Mouse (Mus musculus) intestine, embryonic 16.5 days (tissue): ENCODE results near the gene Tma7. TPM values are rescaled to one million over a fixed set of nuclear protein-coding genes. Genes with fewer than 3 reads are reported as not detected.

Source experiments
- ATAC-seq: fragments of 200-750 bp; cut with Nextera tagmentation; 2 replicates; pipeline ENCODE4 v1.8.0; 2017; ENCODE audit warnings: moderate TSS enrichment, moderate library complexity
- H3K27ac ChIP-seq: fragments of 300-500 bp; sonication (generic); 2 replicates; pipeline ENCODE4 v1.5.1; 2014; ENCODE audit warnings: mild to moderate bottlenecking, low read length
- H3K27me3 ChIP-seq: fragments of 300-500 bp; sonication (generic); replicated peaks from 2 replicates; pipeline ENCODE4 v1.6.1; 2014; ENCODE audit warnings: low read length, control low read depth, mixed read lengths; ENCODE audit not compliant: control insufficient read depth, insufficient read depth
- H3K36me3 ChIP-seq: fragments of 300-500 bp; sonication (generic); 2 replicates; pipeline ENCODE4 v1.6.1; 2014; ENCODE audit warnings: low read length, control low read depth; ENCODE audit not compliant: control insufficient read depth, insufficient read depth
- H3K4me1 ChIP-seq: fragments of 300-500 bp; sonication (generic); 2 replicates; pipeline ENCODE4 v1.6.1; 2014; ENCODE audit warnings: low read length, control low read depth, mixed read lengths; ENCODE audit not compliant: control insufficient read depth, insufficient read depth
- H3K4me2 ChIP-seq: fragments of 300-500 bp; sonication (generic); 2 replicates; pipeline ENCODE4 v1.6.1; 2014; ENCODE audit warnings: low read depth, low read length, control low read depth
- H3K4me3 ChIP-seq: fragments of 300-500 bp; sonication (generic); 2 replicates; pipeline ENCODE4 v1.5.1; 2014; ENCODE audit warnings: mild to moderate bottlenecking, low read length
- H3K9ac ChIP-seq: fragments of 300-500 bp; sonication (generic); 2 replicates; pipeline ENCODE4 v1.6.1; 2014; ENCODE audit warnings: low read depth, low read length
- H3K9me3 ChIP-seq: fragments of 300-500 bp; sonication (generic); 2 replicates; pipeline ENCODE4 v1.6.1; 2016; ENCODE audit warnings: low read length, control low read depth; ENCODE audit not compliant: control insufficient read depth
- WGBS: fragments of 180-500 bp; shearing (Covaris S2); extraction: QIAGEN DNeasy Blood & Tissue Kit; methylation state at CpG from one replicate; pipeline ENCODE4 v1.1.7; 2014; 5-methylcytosine and 5-hydroxymethylcytosine counted together
- polyA plus RNA-seq: library from polyadenylated mRNA; unstranded; fragments of >200 nt; fragmentation: Nextera tagmentation; extraction: Ambion mirVana; gene quantifications from 2 replicates; pipeline ENCODE4 v1.2.1, GENCODE M21; 2015

Gene Tma7
- polyA plus RNA-seq, 1 experiment from 2014 or later = 612 TPM

- no peak for ATAC-seq
- Histone ChIP-seq H3K27ac (no peak overlapping the region), H3K9me3 (no peaks in the 10 kb centered on the region), H3K4me3 (no peak overlapping the region), H3K27me3 (no peaks in the 10 kb centered on the region), H3K4me1 (no peaks in the 10 kb centered on the region), H3K4me2 (no peak overlapping the region), H3K9ac (no peak overlapping the region), H3K36me3 (0 out of 2 replicates have a peak, but pooled peaks cover 5% of the 10 kb centered on the region)
- WGBS = 90% methylated on average over 6 of the region's 6 CpGs
Measured at GRCm38 (mm10) chr9:109120956-109121355, 38.6 kb upstream of the Tma7 start.

GRCm38 (mm10) chr9:109119571-109119970 is 37.2 kb upstream of the Tma7 start:
- H3K9ac ChIP-seq = no peak overlapping the region
- H3K4me2 ChIP-seq = no peak overlapping the region
- peak; percentile 54 for ATAC-seq
- WGBS = 78% methylated on average over 9 of the region's 9 CpGs
- no peak overlapping the region for H3K27ac ChIP-seq
- peaks cover 5% of the 10 kb centered on the region; the same call in 1 of the 2 replicates for H3K36me3 ChIP-seq
- no peaks in the 10 kb centered on the region for H3K9me3 ChIP-seq
- no peaks in the 10 kb centered on the region for H3K27me3 ChIP-seq
- H3K4me1 ChIP-seq = no peaks in the 10 kb centered on the region
- no peak overlapping the region for H3K4me3 ChIP-seq

- H3K4me2 ChIP-seq = no peak overlapping the region
- H3K27ac ChIP-seq = no peak overlapping the region
- H3K4me1 ChIP-seq = no peaks in the 10 kb centered on the region
- peaks cover 5% of the 10 kb centered on the region; the same call in 1 of the 2 replicates for H3K36me3 ChIP-seq
- H3K9ac ChIP-seq = no peak overlapping the region
- ATAC-seq = no peak
- H3K4me3 ChIP-seq = no peak overlapping the region
- 82% methylated on average over 4 of the region's 4 CpGs for WGBS
- H3K9me3 ChIP-seq = no peaks in the 10 kb centered on the region
- no peaks in the 10 kb centered on the region for H3K27me3 ChIP-seq
Measured at GRCm38 (mm10) chr9:109118106-109118505, 35.7 kb upstream of the Tma7 start.

- Histone ChIP-seq H3K4me1 (no peaks in the 10 kb centered on the region), H3K9ac (no peak overlapping the region), H3K36me3 (peaks cover 8% of the 10 kb centered on the region; the same call in 1 of the 2 replicates), H3K4me2 (no peak overlapping the region), H3K9me3 (no peaks in the 10 kb centered on the region), H3K4me3 (no peak overlapping the region), H3K27me3 (no peaks in the 10 kb centered on the region), H3K27ac (no peak overlapping the region)
- 90% methylated on average over 10 of the region's 10 CpGs for WGBS
- no peak for ATAC-seq
Measured at GRCm38 (mm10) chr9:109116205-109116604, 33.8 kb upstream of the Tma7 start.

GRCm38 (mm10) chr9:109114871-109115270 is 32.5 kb upstream of the Tma7 start:
- H3K4me1 ChIP-seq = no peaks in the 10 kb centered on the region
- no peaks in the 10 kb centered on the region for H3K9me3 ChIP-seq
- no peaks in the 10 kb centered on the region for H3K27me3 ChIP-seq
- no peak overlapping the region for H3K4me2 ChIP-seq
- WGBS = 87% methylated on average over 7 of the region's 7 CpGs
- H3K36me3 ChIP-seq = peaks cover 8% of the 10 kb centered on the region; the same call in 1 of the 2 replicates
- H3K4me3 ChIP-seq = no peak overlapping the region
- H3K27ac ChIP-seq = no peak overlapping the region
- H3K9ac ChIP-seq = no peak overlapping the region
- ATAC-seq = no peak

- no peak for ATAC-seq
- Histone ChIP-seq H3K4me3 (no peak overlapping the region), H3K27me3 (no peaks in the 10 kb centered on the region), H3K4me1 (no peaks in the 10 kb centered on the region), H3K9ac (no peak overlapping the region), H3K36me3 (peaks cover 8% of the 10 kb centered on the region; the same call in 1 of the 2 replicates), H3K9me3 (no peaks in the 10 kb centered on the region), H3K4me2 (no peak overlapping the region), H3K27ac (no peak overlapping the region)
- 92% methylated on average over 11 of the region's 11 CpGs for WGBS
Measured at GRCm38 (mm10) chr9:109114276-109114675, 31.9 kb upstream of the Tma7 start.

GRCm38 (mm10) chr9:109113331-109113730 is 30.9 kb upstream of the Tma7 start:
- H3K4me2 ChIP-seq = no peak overlapping the region
- no peak for ATAC-seq
- 89% methylated on average over 8 of the region's 8 CpGs for WGBS

GRCm38 (mm10) chr9:109111591-109111990 is 29.2 kb upstream of the Tma7 start:
- H3K9ac ChIP-seq = no peak overlapping the region
- 95% methylated on average over 9 of the region's 9 CpGs for WGBS
- H3K4me1 ChIP-seq = no peaks in the 10 kb centered on the region
- H3K27ac ChIP-seq = no peak overlapping the region
- H3K4me3 ChIP-seq = no peak overlapping the region
- ATAC-seq = no peak
- H3K36me3 ChIP-seq = peaks cover 9% of the 10 kb centered on the region
- H3K27me3 ChIP-seq = no peaks in the 10 kb centered on the region
- H3K4me2 ChIP-seq = no peak overlapping the region
- H3K9me3 ChIP-seq = no peaks in the 10 kb centered on the region

More at GRCm38 (mm10) chr9:109113331-109113730, 30.9 kb upstream of the Tma7 start:
- H3K9ac ChIP-seq = no peak overlapping the region
- no peaks in the 10 kb centered on the region for H3K4me1 ChIP-seq
- H3K27me3 ChIP-seq = no peaks in the 10 kb centered on the region
- H3K4me3 ChIP-seq = no peak overlapping the region
- no peak overlapping the region for H3K27ac ChIP-seq
- no peaks in the 10 kb centered on the region for H3K9me3 ChIP-seq
- H3K36me3 ChIP-seq = peaks cover 14% of the 10 kb centered on the region

- Histone ChIP-seq H3K36me3 (peaks cover 12% of the 10 kb centered on the region), H3K27ac (no peak overlapping the region), H3K9me3 (no peaks in the 10 kb centered on the region), H3K4me3 (no peak overlapping the region), H3K4me2 (no peak overlapping the region), H3K27me3 (no peaks in the 10 kb centered on the region), H3K9ac (no peak overlapping the region), H3K4me1 (no peaks in the 10 kb centered on the region)
- no peak for ATAC-seq
- WGBS = 86% methylated on average over 4 of the region's 4 CpGs
Measured at GRCm38 (mm10) chr9:109111101-109111500, 28.7 kb upstream of the Tma7 start.

GRCm38 (mm10) chr9:109110240-109110639 is 27.9 kb upstream of the Tma7 start:
- no peak overlapping the region for H3K9ac ChIP-seq
- peaks cover 13% of the 10 kb centered on the region for H3K36me3 ChIP-seq
- ATAC-seq = no peak
- H3K4me2 ChIP-seq = no peak overlapping the region
- H3K4me3 ChIP-seq = no peak overlapping the region
- peaks cover under 1% of the 10 kb centered on the region; the same call in 1 of the 2 replicates for H3K4me1 ChIP-seq
- no peaks in the 10 kb centered on the region for H3K9me3 ChIP-seq
- H3K27ac ChIP-seq = no peak overlapping the region
- WGBS = 96% methylated on average over 11 of the region's 11 CpGs
- H3K27me3 ChIP-seq = no peaks in the 10 kb centered on the region
